Mouse (Mus musculus) intestine, postnatal 0 days (tissue): ENCODE measurements around the gene Smpd3. TPM values are rescaled to one million over a fixed set of nuclear protein-coding genes. Genes with fewer than 3 reads are reported as not detected.

Experiments
- ATAC-seq: fragments of 200-750 bp; cut with Nextera tagmentation; 2 replicates; pipeline ENCODE4 v1.8.0; 2017; ENCODE audit warnings: mild to moderate bottlenecking, moderate TSS enrichment, moderate library complexity
- H3K27ac ChIP-seq: fragments of 300-500 bp; sonication (generic); 2 replicates; pipeline ENCODE4 v1.5.1; 2014; ENCODE audit warnings: mild to moderate bottlenecking, low read depth, low read length, moderate library complexity
- H3K27me3 ChIP-seq: fragments of 300-500 bp; sonication (generic); replicated peaks from 2 replicates; pipeline ENCODE4 v1.6.1; 2014; ENCODE audit warnings: low read length, mixed read lengths; ENCODE audit not compliant: control insufficient read depth, insufficient read depth
- H3K36me3 ChIP-seq: fragments of 300-500 bp; sonication (generic); 2 replicates; pipeline ENCODE4 v1.6.1; 2014; ENCODE audit warnings: mild to moderate bottlenecking, moderate library complexity; ENCODE audit not compliant: control insufficient read depth, insufficient read depth
- H3K4me1 ChIP-seq: fragments of 300-500 bp; sonication (generic); replicated peaks from 2 replicates; pipeline ENCODE4 v1.6.1; 2014; ENCODE audit warnings: antibody characterized with exemption, low read length, mixed read lengths; ENCODE audit not compliant: control insufficient read depth, insufficient read depth
- H3K4me2 ChIP-seq: fragments of 300-500 bp; sonication (generic); replicated peaks from 2 replicates; pipeline ENCODE4 v1.6.1; 2014; ENCODE audit warnings: low read depth, mild to moderate bottlenecking, moderate library complexity
- H3K4me3 ChIP-seq: fragments of 300-500 bp; sonication (generic); 2 replicates; pipeline ENCODE4 v1.5.1; 2014; ENCODE audit warnings: low read depth, low read length
- H3K9ac ChIP-seq: fragments of 300-500 bp; sonication (generic); 2 replicates; pipeline ENCODE4 v1.6.1; 2014; ENCODE audit warnings: mild to moderate bottlenecking, low read depth, low read length
- H3K9me3 ChIP-seq: fragments of 300-500 bp; sonication (generic); 2 replicates; pipeline ENCODE4 v1.6.1; 2016; ENCODE audit warnings: mixed run types; ENCODE audit not compliant: control insufficient read depth
- CTCF ChIP-seq: sonication (generic); IDR thresholded peaks from 2 replicates; pipeline ENCODE4 v1.5.1; 2016; ENCODE audit warnings: low read depth, mild to moderate bottlenecking, control low read depth, antibody characterized with exemption, moderate library complexity
- WGBS: fragments of 180-500 bp; shearing (Covaris S2); extraction: QIAGEN DNeasy Blood & Tissue Kit; methylation state at CpG from one replicate; pipeline ENCODE4 v1.1.7; 2014; 5-methylcytosine and 5-hydroxymethylcytosine counted together
- polyA plus RNA-seq: library from polyadenylated mRNA; unstranded; fragments of >200 nt; fragmentation: Nextera tagmentation; extraction: Ambion mirVana; gene quantifications from 2 replicates; pipeline ENCODE4 v1.2.1, GENCODE M21; 2015

Smpd3 gene
- polyA plus RNA-seq, 1 experiment from 2014 or later: 10.6 TPM

DNA sequence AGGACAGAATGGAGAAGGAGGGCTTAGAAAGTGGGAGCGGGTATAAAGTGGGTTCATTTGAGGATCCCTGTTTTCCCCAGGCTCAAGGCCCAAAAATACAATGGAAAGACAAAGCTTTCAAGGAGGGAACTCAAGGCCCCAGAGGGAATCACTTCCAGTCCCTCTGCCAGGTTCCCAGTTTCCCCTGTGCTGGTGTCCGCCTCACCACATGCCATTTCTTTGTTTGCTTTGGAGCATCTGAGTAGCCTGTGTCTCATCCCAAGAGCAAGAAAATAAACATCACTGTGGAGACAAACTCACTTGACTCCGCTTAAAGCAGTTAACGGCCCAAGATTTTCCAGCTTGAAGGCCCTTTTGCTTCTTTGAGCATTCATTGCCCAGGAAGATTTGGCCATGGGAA, 20.7 kb downstream of the Smpd3 start:
- no peak overlapping the region for H3K4me3 ChIP-seq
- H3K4me1 ChIP-seq: 0 out of 2 replicates have a peak, but pooled peaks cover 5% of the 10 kb centered on the region
- H3K9ac ChIP-seq: no peak overlapping the region
- H3K36me3 ChIP-seq: no peaks in the 10 kb centered on the region
- 81% methylated on average over 4 of the region's 4 CpGs for WGBS
- no peak overlapping the region for H3K4me2 ChIP-seq
- H3K27ac ChIP-seq: no peak overlapping the region
- H3K9me3 ChIP-seq: no peaks in the 10 kb centered on the region
- no peaks in the 10 kb centered on the region for H3K27me3 ChIP-seq
- ATAC-seq: no peak
- no peak for TF ChIP-seq CTCF

DNA sequence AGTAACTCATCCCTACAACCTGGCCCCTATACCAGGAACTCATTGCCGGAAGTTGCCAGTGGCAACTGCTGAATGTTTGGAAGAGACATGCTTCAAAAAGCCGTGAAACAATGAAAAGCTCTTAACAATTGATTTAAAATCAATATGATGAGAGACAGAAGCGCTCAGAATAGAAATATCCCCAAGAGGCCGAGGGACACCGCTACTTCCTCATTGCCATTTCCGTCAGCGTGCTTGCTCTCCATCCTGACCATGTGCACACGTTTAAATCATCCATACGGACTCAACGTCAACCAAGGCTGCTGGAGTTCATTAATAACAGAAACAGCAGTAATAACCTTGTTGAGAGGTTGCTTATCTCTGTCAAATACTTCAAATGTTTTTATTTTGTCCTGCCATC, 21.3 kb downstream of the Smpd3 start:
- Histone ChIP-seq H3K4me1 (0 out of 2 replicates have a peak, but pooled peaks cover 5% of the 10 kb centered on the region), H3K9me3 (no peaks in the 10 kb centered on the region), H3K4me2 (no peak overlapping the region), H3K36me3 (no peaks in the 10 kb centered on the region), H3K27ac (no peak overlapping the region), H3K4me3 (no peak overlapping the region), H3K27me3 (no peaks in the 10 kb centered on the region), H3K9ac (no peak overlapping the region)
- 73% methylated on average over 10 of the region's 10 CpGs for WGBS
- no peak for ATAC-seq
- no peak for TF ChIP-seq CTCF

- H3K36me3 ChIP-seq: no peaks in the 10 kb centered on the region
- H3K27me3 ChIP-seq: no peaks in the 10 kb centered on the region
- no peak overlapping the region for H3K4me2 ChIP-seq
- H3K9ac ChIP-seq: no peak overlapping the region
- H3K4me1 ChIP-seq: 0 out of 2 replicates have a peak, but pooled peaks cover 5% of the 10 kb centered on the region
- H3K27ac ChIP-seq: peak overlapping the region; percentile 21; the same call in 1 of the 2 replicates
- peak; percentile 80 for ATAC-seq
- WGBS: 55% methylated on average over 6 of the region's 6 CpGs
- peak; percentile 21; the same call in 1 of the 2 replicates for TF ChIP-seq CTCF
- no peaks in the 10 kb centered on the region for H3K9me3 ChIP-seq
- H3K4me3 ChIP-seq: no peak overlapping the region
These were observed 22.2 kb downstream of the Smpd3 start for GRCm38 (mm10) chr8:106315402-106316187.

GRCm38 (mm10) chr8:106313799-106314198, 24.0 kb downstream of the Smpd3 start:
- Histone ChIP-seq H3K4me2 (no peak overlapping the region), H3K27ac (no peak overlapping the region), H3K36me3 (no peaks in the 10 kb centered on the region), H3K9ac (no peak overlapping the region), H3K4me1 (0 out of 2 replicates have a peak, but pooled peaks cover 5% of the 10 kb centered on the region), H3K27me3 (no peaks in the 10 kb centered on the region), H3K9me3 (no peaks in the 10 kb centered on the region), H3K4me3 (no peak overlapping the region)
- WGBS: 47% methylated on average over 2 of the region's 2 CpGs
- no peak for TF ChIP-seq CTCF
- ATAC-seq: no peak

DNA sequence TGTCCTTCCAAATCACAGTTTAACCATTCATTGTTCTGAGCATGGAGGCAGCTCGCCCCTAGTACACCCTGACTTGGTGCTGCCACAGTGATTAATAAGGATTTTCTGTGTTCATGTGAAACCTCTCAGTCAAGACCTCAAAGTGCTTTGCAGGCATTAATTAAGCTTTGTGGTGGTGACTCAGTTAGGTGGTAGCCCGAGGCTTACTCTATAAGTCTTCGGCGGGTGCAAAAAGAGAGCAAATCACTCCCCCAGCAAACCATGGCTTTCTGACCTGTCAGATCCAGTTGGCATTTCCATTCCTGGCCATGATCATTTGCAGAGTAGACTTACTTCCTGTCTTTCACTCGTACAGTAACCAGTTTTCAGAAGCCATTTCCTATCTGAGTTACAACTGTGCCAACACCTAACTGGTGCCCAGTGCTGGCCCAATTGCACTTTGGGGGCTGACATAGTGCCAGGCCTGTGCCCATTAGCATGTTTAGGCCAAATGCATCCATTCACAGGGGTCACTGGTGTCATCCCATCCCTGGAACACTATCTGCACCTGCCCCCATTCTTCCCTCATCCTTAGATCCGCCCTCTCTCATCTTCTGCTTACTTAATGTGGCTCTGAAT, 24.6 kb downstream of the Smpd3 start:
- H3K27ac ChIP-seq: no peak overlapping the region
- H3K9ac ChIP-seq: no peak overlapping the region
- H3K4me2 ChIP-seq: no peak overlapping the region
- no peaks in the 10 kb centered on the region for H3K36me3 ChIP-seq
- no peak overlapping the region for H3K4me3 ChIP-seq
- no peaks in the 10 kb centered on the region for H3K27me3 ChIP-seq
- no peak for TF ChIP-seq CTCF
- H3K9me3 ChIP-seq: no peaks in the 10 kb centered on the region
- no peak for ATAC-seq
- 90% methylated on average over 6 of the region's 6 CpGs for WGBS
- 0 out of 2 replicates have a peak, but pooled peaks cover 5% of the 10 kb centered on the region for H3K4me1 ChIP-seq

GRCm38 (mm10) chr8:106311967-106312366, 25.8 kb downstream of the Smpd3 start:
- H3K27me3 ChIP-seq: no peaks in the 10 kb centered on the region
- no peak for ATAC-seq
- H3K4me2 ChIP-seq: no peak overlapping the region
- no peak overlapping the region for H3K4me3 ChIP-seq
- no peaks in the 10 kb centered on the region for H3K36me3 ChIP-seq
- H3K9me3 ChIP-seq: no peaks in the 10 kb centered on the region
- 0 out of 2 replicates have a peak, but pooled peaks cover 10% of the 10 kb centered on the region for H3K4me1 ChIP-seq
- WGBS: 98% methylated on average over 1 of the region's 1 CpGs
- no peak overlapping the region for H3K27ac ChIP-seq
- peak; percentile 55 for TF ChIP-seq CTCF
- no peak overlapping the region for H3K9ac ChIP-seq
